Mouse (Mus musculus) forebrain, embryonic 11.5 days (tissue): Measurements from ENCODE around the gene Cherp. TPM values are rescaled to one million over a fixed set of nuclear protein-coding genes. Genes with fewer than 3 reads are reported as not detected.

Source experiments
- ATAC-seq: fragments of 200-750 bp; cut with Nextera tagmentation; replicated peaks from 2 replicates; pipeline ENCODE4 v1.8.0; 2017; ENCODE audit warnings: moderate TSS enrichment; ENCODE audit not compliant: low FRiP score
- DNase-seq: peaks from one replicate; pipeline ENCODE4 v3.0.0-alpha.2; 2017; ENCODE audit warnings: low spot score
- H3K27ac ChIP-seq: fragments of 300-500 bp; sonication (generic); 2 replicates; pipeline ENCODE4 v1.5.1; 2014; ENCODE audit warnings: low read depth, low read length
- H3K27me3 ChIP-seq: fragments of 300-500 bp; sonication (generic); 2 replicates; pipeline ENCODE4 v1.6.1; 2014; ENCODE audit warnings: mild to moderate bottlenecking, low read length, mixed read lengths; ENCODE audit not compliant: control insufficient read depth, insufficient read depth
- H3K36me3 ChIP-seq: fragments of 300-500 bp; sonication (generic); 2 replicates; pipeline ENCODE4 v1.6.1; 2014; ENCODE audit warnings: mild to moderate bottlenecking, low read length, moderate library complexity, mixed read lengths; ENCODE audit not compliant: control insufficient read depth, insufficient read depth
- H3K4me1 ChIP-seq: fragments of 300-500 bp; sonication (generic); replicated peaks from 2 replicates; pipeline ENCODE4 v1.6.1; 2014; ENCODE audit warnings: low read length, mixed read lengths; ENCODE audit not compliant: control insufficient read depth, insufficient read depth
- H3K4me2 ChIP-seq: fragments of 300-500 bp; sonication (generic); 2 replicates; pipeline ENCODE4 v1.6.1; 2014; ENCODE audit warnings: low read depth, mild to moderate bottlenecking, low read length, moderate library complexity, mixed read lengths; ENCODE audit not compliant: severe bottlenecking
- H3K4me3 ChIP-seq: fragments of 300-500 bp; sonication (generic); 2 replicates; pipeline ENCODE4 v1.5.1; 2014; ENCODE audit warnings: low read depth, low read length
- H3K9ac ChIP-seq: fragments of 300-500 bp; sonication (generic); 2 replicates; pipeline ENCODE4 v1.6.1; 2014; ENCODE audit warnings: low read length
- H3K9me3 ChIP-seq: fragments of 300-500 bp; sonication (generic); 2 replicates; pipeline ENCODE4 v1.6.1; 2016; ENCODE audit warnings: low read length, mixed read lengths; ENCODE audit not compliant: control insufficient read depth
- WGBS: fragments of 180-500 bp; shearing (Covaris S2); extraction: QIAGEN DNeasy Blood & Tissue Kit; methylation state at CpG from one replicate; pipeline ENCODE4 v1.1.7; 2014; 5-methylcytosine and 5-hydroxymethylcytosine counted together
- polyA plus RNA-seq: library from polyadenylated mRNA; unstranded; fragments of >200 nt; fragmentation: Nextera tagmentation; extraction: Ambion mirVana; gene quantifications from 2 replicates; pipeline ENCODE4 v1.2.1, GENCODE M21; 2014

Cherp gene
- polyA plus RNA-seq, 1 experiment from 2014 or later = 107 TPM

DNA sequence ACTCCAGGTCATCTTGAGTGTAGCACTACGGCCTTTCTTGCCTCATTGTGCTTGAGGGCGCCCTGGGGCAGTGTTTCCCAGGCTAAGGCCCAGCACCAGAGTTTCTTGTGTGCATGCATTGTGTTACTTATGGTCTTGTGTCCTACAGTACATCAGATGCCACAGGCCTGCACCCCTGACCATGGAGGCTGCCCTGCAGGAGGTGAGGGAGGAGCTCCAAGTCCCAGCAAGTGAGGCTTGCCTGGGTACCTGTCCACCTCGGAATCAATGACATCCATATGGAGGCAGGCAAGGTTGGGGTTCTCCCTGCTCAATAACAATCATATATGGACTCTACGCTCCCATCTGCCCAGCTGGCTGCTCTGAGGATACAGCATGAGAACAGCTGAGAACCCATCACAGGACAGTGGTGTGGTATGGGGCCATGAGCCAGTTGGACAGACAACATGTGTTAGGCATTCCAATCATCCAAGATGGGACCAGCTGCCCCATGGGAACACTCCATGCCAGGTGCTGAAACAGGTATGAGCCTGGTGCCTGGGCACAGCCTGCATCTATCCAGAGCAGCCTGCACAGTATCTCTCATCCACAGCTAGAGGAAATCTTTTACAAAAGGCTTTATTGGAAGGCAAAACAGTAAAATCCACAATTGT is 15.0 kb downstream of the Cherp start:
- no peaks in the 10 kb centered on the region for H3K9me3 ChIP-seq
- no peaks in the 10 kb centered on the region for H3K4me1 ChIP-seq
- H3K36me3 ChIP-seq = peaks cover 38% of the 10 kb centered on the region
- 92% methylated on average over 4 of the region's 4 CpGs for WGBS
- no peak overlapping the region for H3K9ac ChIP-seq
- ATAC-seq = no peak
- H3K4me2 ChIP-seq = no peak overlapping the region
- H3K27me3 ChIP-seq = no peaks in the 10 kb centered on the region
- H3K4me3 ChIP-seq = no peak overlapping the region
- no peak overlapping the region for H3K27ac ChIP-seq
- peak; percentile 46 for DNase-seq

DNA sequence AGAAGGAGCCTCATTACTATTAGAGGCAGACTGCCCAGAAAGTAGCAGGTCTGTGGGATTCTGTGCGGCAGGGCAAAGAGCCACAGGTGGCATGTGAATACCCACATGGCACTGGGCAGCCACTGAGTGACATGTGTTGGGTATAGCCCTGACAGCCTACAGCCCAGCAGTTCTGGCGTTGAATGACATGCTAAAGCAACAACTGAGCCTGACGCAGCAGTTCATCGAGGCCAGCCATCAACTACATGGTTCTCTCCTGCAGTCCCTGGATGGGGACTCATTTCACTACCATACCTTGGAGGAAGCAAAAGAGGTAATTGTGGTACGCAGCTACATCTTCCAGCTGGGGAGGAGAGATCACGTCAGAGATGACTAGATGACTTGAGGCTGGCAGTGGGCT is 16.6 kb downstream of the Cherp start:
- no peak for DNase-seq
- H3K27me3 ChIP-seq = no peaks in the 10 kb centered on the region
- no peaks in the 10 kb centered on the region for H3K9me3 ChIP-seq
- no peak overlapping the region for H3K4me3 ChIP-seq
- H3K9ac ChIP-seq = no peak overlapping the region
- H3K4me1 ChIP-seq = no peaks in the 10 kb centered on the region
- no peak overlapping the region for H3K27ac ChIP-seq
- ATAC-seq = no peak
- H3K4me2 ChIP-seq = no peak overlapping the region
- 92% methylated on average over 6 of the region's 6 CpGs for WGBS
- peaks cover 25% of the 10 kb centered on the region for H3K36me3 ChIP-seq

DNA sequence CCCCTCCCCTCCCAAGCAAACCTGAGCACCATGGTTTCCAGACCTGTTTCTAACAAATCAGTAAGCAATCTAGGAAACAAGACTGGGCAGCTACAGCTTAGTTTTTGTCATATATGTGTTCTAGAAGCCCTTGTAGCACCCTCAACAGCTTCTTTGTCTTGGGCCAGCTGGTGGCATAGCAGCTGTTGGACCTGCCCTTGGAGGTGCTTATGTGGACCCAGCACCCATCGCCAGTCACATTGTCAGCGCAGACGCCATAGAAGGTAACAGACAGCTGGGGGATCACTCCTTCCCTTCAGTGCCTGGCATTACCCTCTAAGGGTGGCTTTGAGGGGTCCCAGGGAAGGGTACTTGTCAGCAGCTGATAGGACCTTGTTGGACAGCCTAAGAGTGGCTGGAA is 17.2 kb downstream of the Cherp start:
- no peak for ATAC-seq
- no peak overlapping the region for H3K4me2 ChIP-seq
- no peaks in the 10 kb centered on the region for H3K27me3 ChIP-seq
- no peak overlapping the region for H3K4me3 ChIP-seq
- WGBS = 89% methylated on average over 3 of the region's 3 CpGs
- no peak for DNase-seq
- no peak overlapping the region for H3K9ac ChIP-seq
- H3K36me3 ChIP-seq = peaks cover 23% of the 10 kb centered on the region
- H3K27ac ChIP-seq = no peak overlapping the region
- H3K4me1 ChIP-seq = no peaks in the 10 kb centered on the region
- no peaks in the 10 kb centered on the region for H3K9me3 ChIP-seq

DNA sequence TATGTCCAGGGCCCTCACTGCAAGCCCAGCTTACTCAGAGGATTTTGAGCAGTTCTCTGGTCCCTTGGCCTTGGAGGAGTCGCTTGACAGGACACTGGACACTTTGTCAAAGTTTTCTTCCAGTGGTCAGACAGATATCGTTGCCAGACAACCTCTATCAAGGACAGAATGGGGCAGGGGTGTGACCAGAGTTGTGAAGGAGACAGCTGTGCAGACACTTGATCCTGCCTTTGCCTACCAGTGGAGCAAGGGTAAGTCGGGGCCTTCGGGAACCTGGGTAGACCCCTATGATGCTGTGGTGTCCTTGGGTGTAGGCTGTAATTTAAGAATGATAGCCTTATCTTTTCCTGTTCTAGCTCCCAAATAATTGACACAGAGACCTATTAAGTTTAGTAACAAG is 19.7 kb downstream of the Cherp start:
- Histone ChIP-seq H3K4me1 (no peaks in the 10 kb centered on the region), H3K36me3 (peaks cover 5% of the 10 kb centered on the region), H3K4me3 (no peak overlapping the region), H3K9me3 (no peaks in the 10 kb centered on the region), H3K27ac (no peak overlapping the region), H3K4me2 (no peak overlapping the region), H3K27me3 (no peaks in the 10 kb centered on the region), H3K9ac (no peak overlapping the region)
- no peak for ATAC-seq
- 83% methylated on average over 4 of the region's 4 CpGs for WGBS
- no peak for DNase-seq

- no peak overlapping the region for H3K4me3 ChIP-seq
- ATAC-seq = no peak
- H3K27me3 ChIP-seq = no peaks in the 10 kb centered on the region
- H3K4me2 ChIP-seq = no peak overlapping the region
- H3K4me1 ChIP-seq = no peaks in the 10 kb centered on the region
- DNase-seq = no peak
- no peaks in the 10 kb centered on the region; the same call in none of the 2 replicates for H3K36me3 ChIP-seq
- WGBS = 91% methylated on average over 2 of the region's 2 CpGs
- no peaks in the 10 kb centered on the region for H3K9me3 ChIP-seq
- H3K27ac ChIP-seq = no peak overlapping the region
- H3K9ac ChIP-seq = no peak overlapping the region
Observed at GRCm38 (mm10) chr8:72453904-72454303, 21.1 kb downstream of the Cherp start.

DNA sequence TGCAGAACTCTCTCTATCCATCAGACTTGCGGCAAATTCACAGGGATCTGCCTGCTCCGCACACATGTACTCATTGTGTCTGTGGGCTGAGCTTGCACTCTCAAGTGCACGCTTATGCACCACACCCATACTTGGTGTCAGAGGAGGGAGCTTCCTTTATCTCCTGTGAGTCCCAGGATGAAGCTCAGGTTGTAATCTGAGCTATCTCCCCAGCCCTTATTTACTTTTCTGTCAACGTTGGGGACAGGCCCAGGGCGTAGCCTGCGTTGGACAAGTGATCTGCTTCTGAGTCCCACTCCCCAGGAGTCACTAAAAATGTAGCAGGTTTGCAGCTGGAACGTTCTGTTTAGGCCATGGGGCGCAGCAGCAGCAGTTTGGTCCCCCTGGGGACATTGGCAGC is 23.5 kb downstream of the Cherp start:
- ATAC-seq = no peak
- no peaks in the 10 kb centered on the region; the same call in none of the 2 replicates for H3K36me3 ChIP-seq

DNA sequence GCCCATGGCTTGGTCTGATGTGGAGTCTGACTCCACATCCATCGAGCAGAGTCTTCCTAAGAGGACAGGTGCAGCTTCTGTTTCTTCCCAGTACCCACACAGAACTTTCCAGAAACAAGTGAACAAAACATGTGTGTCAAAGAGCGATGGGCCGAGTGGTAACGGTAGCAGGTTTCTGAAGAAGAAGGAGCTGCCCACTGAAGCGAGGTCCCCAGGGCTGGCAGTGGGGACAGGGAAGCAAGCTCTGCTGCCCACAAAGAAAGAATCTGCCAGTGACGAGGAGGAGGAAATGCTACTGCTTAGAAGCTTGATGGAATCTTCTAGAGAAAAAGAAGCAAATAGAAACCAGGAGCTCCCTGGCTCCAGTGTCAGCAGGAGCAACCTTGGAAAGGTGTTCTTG is 30.0 kb downstream of the Cherp start:
- Histone ChIP-seq H3K4me3 (no peak overlapping the region), H3K9ac (no peak overlapping the region), H3K4me2 (no peak overlapping the region), H3K27me3 (no peaks in the 10 kb centered on the region), H3K27ac (no peak overlapping the region), H3K4me1 (no peaks in the 10 kb centered on the region; the same call in 1 of the 2 replicates), H3K9me3 (no peaks in the 10 kb centered on the region), H3K36me3 (no peaks in the 10 kb centered on the region; the same call in 1 of the 2 replicates)
- DNase-seq (no peak), ATAC-seq (no peak)
- 90% methylated on average over 6 of the region's 6 CpGs for WGBS

More for the DNA sequence above, 23.5 kb downstream of the Cherp start:
- DNase-seq = no peak
- H3K9me3 ChIP-seq = no peaks in the 10 kb centered on the region
- no peak overlapping the region for H3K4me2 ChIP-seq
- H3K9ac ChIP-seq = no peak overlapping the region
- WGBS = 88% methylated on average over 8 of the region's 8 CpGs
- H3K27me3 ChIP-seq = no peaks in the 10 kb centered on the region
- H3K4me1 ChIP-seq = no peaks in the 10 kb centered on the region
- no peak overlapping the region for H3K27ac ChIP-seq
- no peak overlapping the region for H3K4me3 ChIP-seq

- H3K4me3 ChIP-seq = peak overlapping the region; percentile 30
- H3K4me1 ChIP-seq = no peaks in the 10 kb centered on the region; the same call in 1 of the 2 replicates
- H3K27me3 ChIP-seq = no peaks in the 10 kb centered on the region
- H3K4me2 ChIP-seq = peak overlapping the region; percentile 66
- no peak for DNase-seq
- H3K36me3 ChIP-seq = no peaks in the 10 kb centered on the region
- H3K9me3 ChIP-seq = no peaks in the 10 kb centered on the region
- no peak; the same call in 1 of the 2 replicates for ATAC-seq
- H3K9ac ChIP-seq = peak overlapping the region; percentile 77
- WGBS = 41% methylated on average over 6 of the region's 6 CpGs
- H3K27ac ChIP-seq = no peak overlapping the region; the same call in 1 of the 2 replicates
Observed at GRCm38 (mm10) chr8:72443994-72444350, 31.1 kb downstream of the Cherp start.
